Mouse (Mus musculus): Measurements from ENCODE around the gene Steap3.

The Steap3 gene

GRCm38 (mm10) chr1:120158474-120159127 is 113.9 kb downstream of the Steap3 start:
- DNase-seq (ENCODE audit: extremely low read depth, low read depth) = no peak

GRCm38 (mm10) chr1:120155325-120155724 is 117.2 kb downstream of the Steap3 start:
- no peak for DNase-seq (ENCODE audit: extremely low read depth, low read depth)

GRCm38 (mm10) chr1:120154232-120154631 is 118.3 kb downstream of the Steap3 start:
- DNase-seq (ENCODE audit: extremely low read depth, low read depth) = no peak

GRCm38 (mm10) chr1:120146994-120147393 is 125.5 kb downstream of the Steap3 start:
- no peak for DNase-seq (ENCODE audit: extremely low read depth, low read depth)

GRCm38 (mm10) chr1:120145527-120146216 is 126.8 kb downstream of the Steap3 start:
- DNase-seq (ENCODE audit: extremely low read depth, low read depth) = no peak

GRCm38 (mm10) chr1:120142551-120142950 is 130.0 kb downstream of the Steap3 start:
- DNase-seq (ENCODE audit: extremely low read depth, low read depth) = no peak
